Mouse (Mus musculus): ENCODE measurements around the gene Edem1. TPM values are rescaled to one million over a fixed set of nuclear protein-coding genes. Genes with fewer than 3 reads are reported as not detected.

Edem1 gene
- polyA plus RNA-seq (2015; fragmentation: Nextera tagmentation; extraction: Ambion mirVana), result 12.8 and 18.4 TPM in 2 replicates

GRCm38 (mm10) chr6:108828234-108828868 lies at the start of gene Edem1:
Edem1 (plus strand) TSS chr6:108828641.

GRCm38 (mm10) chr6:108782526-108783183 lies 45.8 kb upstream of the Edem1 start, which contains the start of gene Arl8b:
Arl8b (plus strand) TSS chr6:108783099.

Other genes with a start within 250 kb of the Edem1 start
- gene Bhlhe40, start 168.0 kb upstream of the Edem1 start, polyA plus RNA-seq (2015; fragmentation: Nextera tagmentation; extraction: Ambion mirVana), result 13.6 and 30.5 TPM in 2 replicates
- 44.5 and 56.8 TPM in 2 replicates for gene Arl8b, start 45.5 kb upstream of the Edem1 start, polyA plus RNA-seq (2015; fragmentation: Nextera tagmentation; extraction: Ambion mirVana)